Mouse (Mus musculus): ENCODE measurements around the gene Eme1.

Eme1 gene

DNA sequence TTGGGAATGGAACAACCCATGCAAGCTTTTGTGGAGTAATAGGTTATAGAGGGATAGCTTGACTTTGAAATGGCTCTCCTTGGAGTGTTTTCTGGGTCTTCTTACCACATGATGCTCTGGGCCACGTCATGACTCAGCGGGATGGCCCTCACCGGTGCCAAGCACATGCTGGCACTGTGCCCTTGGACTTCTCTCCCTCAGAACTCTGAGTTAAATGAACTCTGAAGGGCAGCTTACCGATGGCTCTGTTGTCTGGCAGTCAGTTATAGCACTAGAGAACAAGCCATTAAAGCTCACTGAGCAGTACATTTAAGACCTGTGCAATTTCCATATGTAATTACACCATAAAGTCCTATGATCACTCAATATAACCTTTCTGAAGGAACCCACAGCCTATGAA lies 56.4 kb downstream of the Eme1 start:
- DNase-seq (ENCODE audit: low spot score): no peak

GRCm38 (mm10) chr11:94596311-94596852 lies 57.4 kb downstream of the Eme1 start:
- no peak for DNase-seq (ENCODE audit: low spot score)
